Mouse (Mus musculus): ENCODE results near the gene Blcap.
"Not testable (repeated sequence)": the region's sequence is repeated elsewhere in the genome, so short reads cannot be mapped to it uniquely, and the experiment has no call there.

The Blcap gene

DNA sequence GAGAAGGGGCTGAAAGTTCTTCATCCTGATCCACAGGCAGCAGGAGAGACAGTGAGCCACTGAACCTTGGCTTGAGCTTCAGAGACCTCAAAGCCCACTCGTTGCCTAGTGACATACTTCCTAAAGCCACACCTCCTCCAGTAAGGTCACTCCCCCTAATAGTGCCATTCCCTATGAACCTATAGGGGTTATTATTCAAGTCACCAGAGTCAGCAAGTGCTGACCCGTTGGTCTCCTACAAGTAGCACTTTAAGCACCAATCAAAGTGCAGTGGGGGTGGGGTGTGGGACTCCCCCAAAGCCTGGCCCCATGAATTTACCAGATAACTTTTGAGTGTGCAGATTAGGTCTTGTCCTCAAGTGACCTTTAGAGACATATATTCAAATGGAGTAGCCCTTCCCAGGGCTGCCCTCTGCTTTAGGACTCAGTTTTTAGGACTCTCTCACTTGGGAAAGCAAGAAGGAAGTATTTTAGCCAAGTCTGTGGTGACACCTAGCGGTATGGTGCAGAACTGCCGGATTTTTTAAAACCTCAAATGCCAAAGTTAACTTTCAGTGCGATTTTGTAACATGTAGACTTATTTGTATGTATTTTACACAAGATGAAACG lies at the start of gene Blcap:
Gene Blcap (minus strand): TSS at position 51 of the 609 bp plus-strand sequence.
- peak; percentile 54 to 67 for DNase-seq

- DNase-seq = no peak
Measured at GRCm38 (mm10) chr2:157618393-157618792, 47.3 kb upstream of the Blcap start.

GRCm38 (mm10) chr2:157613997-157614396 lies 42.9 kb upstream of the Blcap start:
- DNase-seq = no peak

DNA sequence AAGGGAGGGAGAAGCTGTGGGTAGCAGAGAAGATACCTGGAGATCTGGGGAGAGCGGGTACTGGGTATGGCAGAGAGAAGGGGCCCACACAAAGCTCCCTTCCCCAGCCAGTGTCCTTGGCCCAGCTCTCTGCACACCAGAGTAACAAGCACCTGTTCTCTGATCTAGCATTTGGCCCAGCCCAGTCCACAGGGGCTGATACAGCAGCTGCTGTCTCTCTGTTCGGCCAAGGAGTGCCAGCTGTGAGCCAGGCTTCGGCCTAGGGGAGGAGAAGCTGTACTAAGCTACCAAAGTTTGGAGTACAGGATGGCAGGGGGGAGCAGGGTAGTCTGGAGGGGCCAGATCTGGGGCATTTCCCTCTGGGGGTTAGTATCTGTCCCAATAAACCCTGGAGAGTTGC lies 40.7 kb upstream of the Blcap start:
- DNase-seq = no peak

DNA sequence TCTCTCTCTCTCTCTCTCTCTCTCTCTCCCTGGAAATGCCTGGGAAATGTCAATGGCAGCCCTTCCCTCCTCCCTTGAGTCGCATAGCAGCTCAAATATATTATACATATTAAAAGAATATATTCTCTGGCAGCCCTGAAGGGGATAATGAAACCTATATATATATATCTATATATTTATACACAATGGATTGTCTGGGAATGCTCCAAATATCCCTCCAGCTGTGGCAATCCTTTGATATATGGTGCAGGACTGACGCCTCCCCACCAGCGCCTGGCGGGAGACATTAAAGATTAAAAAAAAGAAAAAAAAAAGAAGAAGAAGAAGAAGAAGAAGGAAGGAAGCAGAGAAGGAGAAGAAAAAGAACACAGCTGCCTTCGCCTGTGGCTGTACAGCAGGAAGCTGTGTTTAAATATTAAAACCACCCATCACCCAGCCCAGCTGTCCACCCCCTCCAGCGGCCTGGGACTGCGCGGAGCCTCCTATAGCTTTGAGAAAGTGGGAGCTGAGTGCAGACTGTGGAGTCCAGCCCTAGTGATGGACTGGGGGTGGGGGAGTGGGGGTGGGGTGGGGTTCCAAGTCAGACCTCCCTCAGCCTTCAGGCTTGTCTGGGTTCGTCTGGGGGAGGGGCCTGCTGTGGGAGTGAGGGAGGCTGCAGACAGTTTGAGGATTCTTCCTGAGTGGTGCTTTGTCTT lies 36.6 kb upstream of the Blcap start:
- no peak for DNase-seq

GRCm38 (mm10) chr2:157605025-157605675 lies 34.1 kb upstream of the Blcap start:
- peak; percentile 67 to 84 for DNase-seq

DNA sequence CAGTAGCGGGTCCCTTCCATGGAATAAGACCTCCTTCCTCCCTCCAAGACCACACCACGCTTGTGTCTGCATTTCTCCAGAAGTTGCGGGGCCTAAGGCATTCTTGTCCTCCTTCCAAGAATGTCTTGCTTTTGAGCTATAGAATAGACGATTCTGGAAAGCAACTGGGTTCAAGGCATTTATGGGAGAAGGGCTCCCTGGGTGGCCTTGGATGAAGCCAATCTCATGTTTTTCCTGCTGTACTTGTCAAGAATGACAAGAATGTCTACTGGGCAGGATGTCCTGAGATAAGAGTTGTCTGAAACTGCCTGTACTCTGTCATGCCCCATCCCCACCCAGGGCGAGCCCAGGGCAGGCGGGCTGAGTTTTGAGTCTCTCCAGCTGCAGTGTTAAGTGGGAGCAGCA lies 30.4 kb upstream of the Blcap start:
- DNase-seq = no peak

GRCm38 (mm10) chr2:157596876-157597566 lies 25.9 kb upstream of the Blcap start:
- no peak for DNase-seq

GRCm38 (mm10) chr2:157585351-157585750 lies 14.3 kb upstream of the Blcap start:
- DNase-seq = not testable (repeated sequence)

- no peak for DNase-seq
Measured at GRCm38 (mm10) chr2:157572786-157573185, 1.7 kb upstream of the Blcap start.

DNA sequence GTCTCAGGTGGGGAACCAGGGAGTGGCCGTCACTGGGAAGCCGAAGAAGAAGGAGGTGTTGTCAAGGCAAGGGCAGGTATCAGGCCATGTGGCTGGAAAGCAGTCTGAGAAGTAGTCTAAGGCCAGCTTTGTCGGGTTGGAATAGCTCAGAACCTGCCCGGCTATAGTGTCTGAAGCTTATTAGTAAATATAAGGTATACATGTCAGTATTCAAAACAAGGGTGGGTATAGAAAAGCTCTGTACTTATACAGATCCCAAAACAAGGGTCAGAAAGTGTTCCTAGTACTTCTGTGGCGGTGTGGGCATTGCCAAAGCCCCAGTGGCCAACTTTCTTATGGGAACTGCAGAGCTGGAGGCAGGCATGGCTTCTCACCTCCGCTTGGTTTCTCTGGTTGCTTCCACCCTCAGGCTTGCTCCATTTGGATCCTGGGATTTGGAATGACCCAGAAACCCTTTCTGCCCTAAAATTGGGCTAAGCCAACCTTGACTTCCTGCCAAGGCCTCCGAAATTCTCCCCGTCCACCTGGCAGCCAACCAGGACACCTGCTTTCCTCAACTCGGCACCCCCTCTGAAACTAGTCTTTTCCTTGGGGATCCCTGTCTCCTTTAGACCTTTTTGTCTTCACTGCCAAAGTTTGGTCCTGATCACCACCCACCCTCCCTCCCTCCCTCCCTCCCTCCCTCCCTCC lies 1.1 kb downstream of the Blcap start:
- peak; percentile 65 to 67 for DNase-seq

DNA sequence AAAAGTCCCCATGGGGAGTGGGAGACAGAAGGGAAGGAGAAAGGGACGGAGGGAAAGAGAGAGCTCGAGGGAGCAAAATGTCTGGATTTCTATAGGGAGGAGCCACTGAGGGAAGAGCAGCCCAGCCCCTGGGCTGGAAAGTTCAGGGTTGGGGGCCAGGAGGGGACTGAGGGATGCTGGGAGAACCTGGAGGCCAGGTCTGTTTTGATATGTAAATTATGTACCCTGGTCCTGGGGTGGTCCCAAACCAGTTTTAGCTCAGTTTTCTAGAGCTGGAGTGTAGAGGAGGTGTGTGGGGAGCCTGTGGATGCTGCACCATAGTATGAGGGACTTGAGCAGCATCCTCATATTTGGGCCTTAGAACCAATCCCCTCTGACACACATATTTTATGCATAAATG lies 2.2 kb downstream of the Blcap start:
- DNase-seq = no peak

DNA sequence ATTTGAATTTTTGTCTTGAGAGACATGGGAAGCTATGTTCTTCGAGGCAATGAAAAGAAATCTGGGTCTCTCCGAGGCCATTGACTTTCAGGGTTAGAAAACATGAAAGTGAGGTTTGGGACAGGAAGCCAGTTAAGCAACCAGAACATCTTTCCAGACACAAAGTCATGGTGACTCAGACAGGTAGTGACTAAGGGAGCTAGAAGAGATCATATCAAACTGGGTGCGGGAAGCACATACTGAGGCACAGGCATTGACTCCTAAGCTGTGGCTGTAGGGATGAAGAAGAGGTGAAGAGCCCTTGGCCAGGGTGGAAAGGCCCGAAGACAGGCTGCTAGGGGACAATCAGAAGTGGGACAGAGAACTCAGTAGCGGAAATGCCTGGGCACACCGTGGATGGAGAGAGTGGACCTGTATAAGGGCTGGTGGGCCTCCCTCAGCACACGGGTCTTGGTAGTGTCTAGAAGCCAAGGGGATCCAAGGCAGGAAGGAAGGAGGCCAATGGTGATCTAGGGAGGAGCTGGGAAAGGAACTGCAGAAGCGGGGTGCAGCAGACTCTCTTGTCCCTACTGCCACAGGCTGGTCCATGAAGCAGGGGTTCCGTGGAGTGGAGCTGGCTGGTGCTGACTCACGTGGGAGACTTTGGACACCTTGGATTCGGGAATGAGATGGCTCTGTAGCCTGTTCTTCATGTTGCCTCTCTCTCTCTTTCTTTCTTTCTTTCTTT lies 3.7 kb downstream of the Blcap start:
- DNase-seq = no peak

- peak; percentile 84 to 89 for DNase-seq
Measured at GRCm38 (mm10) chr2:157566260-157566952, 4.7 kb downstream of the Blcap start.

- DNase-seq = no peak
Measured at GRCm38 (mm10) chr2:157565898-157566259, 5.2 kb downstream of the Blcap start.

DNA sequence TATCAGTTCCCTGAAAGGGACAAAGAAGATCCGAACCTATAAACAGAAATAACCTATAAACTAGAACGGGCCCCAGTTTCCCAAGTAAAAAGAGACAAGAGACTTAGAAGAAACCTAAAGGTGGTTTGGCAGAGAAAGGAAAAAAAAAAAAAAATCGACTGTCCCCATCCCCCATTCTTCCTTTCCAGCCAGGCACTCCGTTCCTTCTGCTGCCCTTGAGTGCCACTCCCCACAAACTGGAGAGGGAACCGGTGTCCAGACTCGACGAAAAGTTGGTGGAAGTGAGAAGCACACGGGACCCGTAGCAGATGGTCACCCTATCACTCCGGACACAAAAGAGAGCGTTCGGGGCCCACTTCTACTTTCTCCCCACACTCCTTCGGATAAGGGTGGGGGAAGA lies 5.6 kb downstream of the Blcap start:
- no peak for DNase-seq

DNA sequence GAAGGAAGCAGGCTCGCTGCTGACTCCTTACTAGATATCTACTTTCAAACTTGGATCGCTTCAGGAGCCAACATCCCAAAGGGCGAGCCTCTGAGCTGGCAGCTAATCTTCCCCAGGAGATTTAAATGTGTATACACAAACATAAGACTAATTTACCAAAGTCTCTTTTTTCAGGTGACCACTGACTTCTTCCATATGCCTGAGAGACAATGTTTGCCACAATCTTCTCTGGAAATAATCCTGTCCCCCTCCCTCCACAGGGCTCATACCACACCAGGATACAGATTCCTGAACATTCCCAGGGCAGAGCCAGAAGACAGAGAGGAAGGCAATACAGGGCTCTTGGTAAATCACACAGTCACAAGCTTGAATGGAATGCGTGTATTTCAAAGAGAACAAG lies 6.4 kb downstream of the Blcap start:
- no peak for DNase-seq

DNA sequence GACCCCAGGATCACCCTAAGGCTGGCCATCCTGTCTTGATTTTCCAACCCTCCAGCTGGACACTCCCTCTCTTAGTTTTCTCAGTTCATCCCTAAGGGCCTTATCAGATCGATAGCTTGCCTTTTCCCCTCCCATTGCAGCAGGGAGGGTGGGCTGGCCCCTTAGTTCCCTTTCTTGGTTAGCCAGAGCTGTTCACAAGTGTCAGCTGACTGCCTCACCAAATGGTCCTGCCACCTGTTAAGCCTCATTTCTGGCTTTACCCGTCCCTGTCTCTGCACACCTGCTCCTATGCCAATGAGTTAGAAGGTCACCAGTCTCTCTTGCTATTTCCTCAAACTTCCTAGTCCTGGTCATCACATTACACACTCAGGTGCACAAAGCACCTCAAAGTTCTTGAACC lies 8.0 kb downstream of the Blcap start:
- peak in 1 of 2 experiments; percentile 49 for DNase-seq

DNA sequence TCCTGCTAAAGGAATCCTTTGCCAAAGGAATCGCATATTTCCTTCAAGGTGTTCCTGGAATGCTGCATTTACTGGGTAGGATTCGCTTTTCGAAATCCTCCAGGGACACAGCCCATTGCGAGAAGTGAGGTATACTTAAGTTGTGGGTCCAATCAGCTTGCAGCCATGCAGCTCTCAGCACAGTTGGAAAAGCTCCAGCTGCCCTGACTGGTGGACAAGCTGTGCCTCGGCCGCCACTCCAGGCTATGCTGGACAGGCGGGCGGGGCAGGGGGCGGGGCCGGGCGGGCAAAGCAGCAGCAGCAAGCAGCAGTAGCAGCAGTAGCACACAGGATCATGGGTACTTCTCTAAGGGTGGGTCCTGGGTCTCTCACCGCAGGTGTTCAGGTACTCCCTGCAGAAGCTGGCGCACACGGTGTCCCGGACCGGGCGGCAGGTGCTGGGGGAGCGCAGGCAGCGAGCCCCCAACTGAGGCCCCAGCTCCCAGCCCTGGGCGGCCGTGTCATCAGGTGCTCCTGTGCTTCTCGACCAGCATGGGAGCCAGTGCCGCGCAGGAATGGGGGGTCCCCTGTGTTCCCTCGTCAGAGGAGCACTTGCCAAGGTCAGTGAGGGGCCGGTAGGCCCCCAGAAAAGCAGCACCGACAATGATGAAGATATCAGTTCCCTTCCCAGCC lies 9.8 kb downstream of the Blcap start:
- peak; percentile 86 to 91 for DNase-seq

DNA sequence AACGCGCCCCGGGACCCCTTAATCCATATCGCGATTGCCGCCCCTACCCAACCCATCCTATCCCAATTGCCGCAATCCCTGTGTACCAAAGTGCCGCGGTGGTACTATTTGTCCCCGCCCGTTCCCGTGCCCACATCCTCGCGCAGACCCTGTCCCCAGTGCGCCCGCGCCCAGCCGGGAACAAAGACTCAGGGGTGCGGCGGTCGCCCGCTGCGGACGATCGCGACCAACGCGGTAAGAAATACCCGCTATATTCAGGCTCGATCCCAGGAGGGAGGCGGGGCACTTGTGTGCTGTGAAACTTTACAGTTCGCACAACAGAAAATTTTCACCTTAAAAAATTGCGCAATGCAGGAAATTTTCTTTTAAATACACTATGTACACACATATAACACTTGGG lies 10.8 kb downstream of the Blcap start:
- no peak for DNase-seq

DNA sequence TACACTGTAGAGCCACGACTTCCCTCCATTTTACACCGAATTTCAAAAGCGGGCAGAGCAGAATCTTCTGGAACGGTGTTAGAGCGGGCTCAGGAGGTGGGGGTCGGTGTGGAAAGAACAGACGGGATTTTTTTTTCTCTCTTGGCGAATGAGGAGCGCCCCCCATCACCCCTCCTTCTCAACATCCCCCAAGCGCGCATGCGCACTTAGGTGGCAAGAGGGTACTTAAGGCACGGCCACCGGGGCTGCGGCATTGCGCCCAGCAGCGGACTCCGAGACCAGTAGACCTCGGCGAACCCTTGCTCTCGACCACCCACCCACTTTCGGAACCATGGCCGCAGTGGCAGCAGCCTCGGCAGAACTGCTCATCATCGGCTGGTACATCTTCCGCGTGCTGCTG lies 11.2 kb downstream of the Blcap start, which contains the start of gene Nnat:
Gene Nnat (plus strand): TSS at position 221 of the 400 bp plus-strand sequence.
- peak in 1 of 2 experiments; percentile 49 for DNase-seq
